Mouse (Mus musculus): Measurements from ENCODE around the gene Cbln4.

DNA sequence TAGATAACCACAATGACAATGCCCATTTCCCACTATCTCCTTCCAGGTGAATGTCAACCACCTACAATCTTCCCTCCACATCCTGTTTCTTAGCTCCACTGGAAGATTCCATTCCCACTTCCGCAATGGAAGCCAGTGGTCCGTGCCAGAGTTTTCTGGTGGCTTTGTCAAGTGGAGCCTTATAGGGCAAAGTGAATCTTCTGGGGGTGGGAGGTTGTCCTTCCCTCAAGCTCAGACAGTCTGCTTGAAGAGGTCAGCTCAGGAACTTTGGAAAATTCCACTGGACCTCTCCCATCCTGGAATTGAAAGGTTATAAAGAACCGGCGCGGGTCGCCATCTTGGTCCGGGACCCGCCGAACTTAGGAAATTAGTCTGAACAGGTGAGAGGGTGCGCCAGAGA lies 36.5 kb downstream of the Cbln4 start:
- TF ChIP-seq POLR2A (IDR thresholded peaks at IDR 0.05; ENCODE audit: control insufficient read depth, extremely low read depth, insufficient read depth, low read length, poor library complexity), result no peak
- no peak for TF ChIP-seq CTCF (IDR thresholded peaks at IDR 0.05; ENCODE audit: borderline replicate concordance, control insufficient read depth, extremely low read depth, insufficient read depth, low read length, poor library complexity)
